Mouse (Mus musculus): ENCODE measurements around the gene Prkcb. TPM values are rescaled to one million over a fixed set of nuclear protein-coding genes. Genes with fewer than 3 reads are reported as not detected.

Gene Prkcb
- total RNA-seq (2023), result 263 and 327 TPM in 2 replicates

DNA sequence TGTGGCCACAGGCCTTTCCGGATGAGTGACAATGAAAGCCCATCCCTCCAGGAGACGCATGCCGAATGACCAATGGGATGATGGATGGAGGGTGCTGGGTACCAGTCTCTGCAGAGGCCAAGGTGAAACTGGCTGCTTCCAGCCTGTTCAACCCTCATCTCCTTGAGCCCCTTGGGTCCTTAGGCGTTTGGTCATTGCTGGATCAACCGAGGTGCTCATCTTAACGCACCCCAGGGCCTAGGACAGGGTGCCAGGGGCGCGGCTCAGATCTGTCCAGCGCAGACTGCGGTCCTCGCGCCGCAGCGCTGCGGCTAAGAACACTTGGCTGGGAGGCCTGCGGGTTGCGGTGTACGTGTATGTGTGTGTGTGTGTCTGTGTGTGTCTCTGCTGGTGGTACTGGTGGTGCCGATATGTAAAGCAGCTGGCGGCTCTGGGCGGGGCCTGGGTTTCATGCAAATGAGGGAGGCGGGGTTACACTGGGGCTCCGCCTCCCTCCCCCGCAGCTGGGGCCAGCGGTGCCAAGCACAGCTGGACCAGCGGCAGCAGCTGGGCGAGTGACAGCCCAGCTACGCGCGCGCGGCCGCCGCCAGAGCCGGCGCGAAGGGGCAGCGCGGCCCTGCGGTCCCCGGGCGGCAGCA is at the start of gene Prkcb:
Gene Prkcb (plus strand): TSS at position 147 of the 638 bp plus-strand sequence.

GRCm38 (mm10) chr7:122670442-122670872 is 381.9 kb downstream of the Prkcb start, which contains the start of gene Cacng3:
Cacng3 (plus strand) TSS chr7:122670492.

Other genes starting within 250 kb of the Prkcb start
- 19.1 and 22.5 TPM in 2 replicates for gene Ubfd1, start 221.6 kb upstream of the Prkcb start, total RNA-seq (2023)
- 1.1 and 1.3 TPM in 2 replicates for gene Ears2, start 221.5 kb upstream of the Prkcb start, total RNA-seq (2023)
- gene Ndufab1, start 186.9 kb upstream of the Prkcb start, total RNA-seq (2023), result 25.6 and 34.9 TPM in 2 replicates
- gene Palb2, start 155.8 kb upstream of the Prkcb start, total RNA-seq (2023), result 2.6 and 4.3 TPM in 2 replicates
- gene Dctn5, start 155.7 kb upstream of the Prkcb start, total RNA-seq (2023), result 41.4 and 55.5 TPM in 2 replicates
- gene Plk1, start 129.3 kb upstream of the Prkcb start, total RNA-seq (2023), result 33.7 and 40.3 TPM in 2 replicates
- gene Ern2, start 102.5 kb upstream of the Prkcb start, total RNA-seq (2023), result not detected in 2 replicates
- not detected in 2 replicates for gene Chp2, start 69.3 kb upstream of the Prkcb start, total RNA-seq (2023)

Measured in neutrophil, adult 65 days (primary cell).